Mouse (Mus musculus): ENCODE measurements around the gene Tubg2.
"Not testable (repeated sequence)": the region's sequence is repeated elsewhere in the genome, so short reads cannot be mapped to it uniquely, and the experiment has no call there.

The Tubg2 gene

DNA sequence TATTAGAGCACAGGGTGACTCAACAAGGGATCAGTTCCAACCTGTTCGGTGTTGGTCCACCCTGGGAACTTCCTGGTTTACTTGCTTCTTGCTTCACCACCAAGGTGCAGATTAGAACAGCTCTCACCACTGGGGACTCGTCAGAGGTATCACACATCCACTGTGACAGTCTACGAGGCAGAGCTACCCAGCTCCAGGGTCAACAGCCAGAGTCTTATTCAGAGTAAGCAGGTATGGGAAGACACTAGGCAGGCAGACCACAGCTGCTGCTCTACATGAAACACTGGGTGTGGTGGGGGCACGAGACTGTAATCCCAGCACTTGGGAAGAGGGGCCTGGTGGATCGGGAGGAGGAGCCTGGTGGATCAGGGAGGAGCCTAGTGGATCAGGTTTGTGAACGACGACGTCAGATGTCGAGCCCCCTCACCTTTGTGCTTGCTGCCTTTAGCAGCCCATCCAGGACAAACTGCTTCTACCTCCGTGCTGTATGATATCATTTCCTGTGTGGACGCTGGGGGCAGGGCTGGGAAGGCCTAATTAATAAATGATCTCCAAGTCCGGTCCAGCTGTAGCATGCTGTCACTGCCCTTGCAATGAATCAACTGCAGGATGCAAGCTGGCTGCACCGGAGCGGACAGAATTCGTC, 17.0 kb upstream of the Tubg2 start:
- intact Hi-C loops (cut with DNase I): loop anchor here (5.0 kb wide), 1 partner anchor 34 kb away; the partner anchor contains the start of genes Cntnap1 and Plekhh3

DNA sequence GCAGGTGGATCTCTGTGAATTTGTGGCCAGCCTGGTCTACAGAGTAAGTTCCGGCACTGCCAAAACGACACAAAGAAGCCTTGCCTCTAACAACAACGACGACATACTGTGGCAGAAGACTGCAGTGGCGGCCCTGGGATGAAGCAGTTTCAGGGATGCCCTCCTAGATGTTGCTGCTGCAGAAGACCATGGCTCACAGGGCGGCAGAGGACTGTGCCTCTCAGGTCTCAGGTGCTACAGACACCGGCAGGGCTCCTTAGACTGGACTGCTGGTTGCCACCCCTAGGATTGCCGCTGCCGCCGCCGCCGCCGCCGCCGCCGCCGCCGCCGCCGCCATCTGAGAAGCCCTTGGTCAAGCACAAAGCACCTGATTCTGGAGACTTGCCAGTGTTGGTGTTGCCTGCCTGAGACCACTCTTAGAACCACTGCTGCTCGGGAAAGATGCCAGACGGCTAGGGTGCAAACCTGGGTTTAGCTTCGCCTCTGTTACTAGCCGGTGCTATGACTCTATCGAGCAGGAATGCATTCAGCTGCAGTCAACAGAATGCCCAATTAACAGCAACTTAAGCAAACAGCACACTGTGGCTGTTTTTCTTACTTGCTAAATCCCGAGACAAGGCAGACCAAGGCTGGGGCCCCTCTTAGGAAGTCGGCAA, 15.4 kb upstream of the Tubg2 start:
- intact Hi-C loops (cut with DNase I): no loop called here

GRCm38 (mm10) chr11:101141088-101141487, 14.6 kb upstream of the Tubg2 start:
- intact Hi-C loops (cut with DNase I): no loop called here

DNA sequence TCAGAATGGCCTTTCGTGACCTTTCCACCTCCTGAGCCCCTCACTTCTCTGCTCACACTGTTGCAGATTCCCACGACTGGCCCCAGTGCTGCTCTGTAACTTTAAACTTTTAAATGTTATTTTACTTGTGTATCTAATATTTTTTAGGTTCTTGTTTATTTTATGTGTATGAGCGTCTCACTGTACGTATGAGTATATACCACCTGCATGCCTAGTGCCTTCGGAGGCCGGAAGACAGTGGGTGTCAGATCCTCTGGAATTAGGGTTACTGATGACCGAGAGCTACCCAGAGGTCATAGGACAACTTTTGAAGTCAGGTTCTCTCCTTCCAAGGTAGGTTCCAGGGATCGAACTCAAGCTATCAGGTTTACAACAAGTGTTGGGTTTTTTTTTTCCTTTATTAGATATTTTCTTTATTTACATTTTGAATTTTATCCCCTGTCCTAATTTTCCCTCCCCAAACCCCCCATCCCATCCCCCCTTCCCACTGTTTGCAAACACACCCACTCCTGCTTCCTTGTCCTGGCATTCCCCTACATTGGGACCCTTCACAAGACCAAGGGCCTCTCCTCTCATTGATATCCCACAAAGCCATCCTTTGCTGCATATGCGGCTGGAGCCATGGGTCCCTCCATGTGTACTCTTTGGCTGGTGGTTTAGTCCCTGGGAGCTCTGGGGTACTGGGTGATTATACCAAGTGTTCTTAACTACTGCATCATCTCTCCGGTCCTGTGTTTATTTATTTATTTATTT, 13.3 kb upstream of the Tubg2 start:
- intact Hi-C loops (cut with DNase I): no loop called here

DNA sequence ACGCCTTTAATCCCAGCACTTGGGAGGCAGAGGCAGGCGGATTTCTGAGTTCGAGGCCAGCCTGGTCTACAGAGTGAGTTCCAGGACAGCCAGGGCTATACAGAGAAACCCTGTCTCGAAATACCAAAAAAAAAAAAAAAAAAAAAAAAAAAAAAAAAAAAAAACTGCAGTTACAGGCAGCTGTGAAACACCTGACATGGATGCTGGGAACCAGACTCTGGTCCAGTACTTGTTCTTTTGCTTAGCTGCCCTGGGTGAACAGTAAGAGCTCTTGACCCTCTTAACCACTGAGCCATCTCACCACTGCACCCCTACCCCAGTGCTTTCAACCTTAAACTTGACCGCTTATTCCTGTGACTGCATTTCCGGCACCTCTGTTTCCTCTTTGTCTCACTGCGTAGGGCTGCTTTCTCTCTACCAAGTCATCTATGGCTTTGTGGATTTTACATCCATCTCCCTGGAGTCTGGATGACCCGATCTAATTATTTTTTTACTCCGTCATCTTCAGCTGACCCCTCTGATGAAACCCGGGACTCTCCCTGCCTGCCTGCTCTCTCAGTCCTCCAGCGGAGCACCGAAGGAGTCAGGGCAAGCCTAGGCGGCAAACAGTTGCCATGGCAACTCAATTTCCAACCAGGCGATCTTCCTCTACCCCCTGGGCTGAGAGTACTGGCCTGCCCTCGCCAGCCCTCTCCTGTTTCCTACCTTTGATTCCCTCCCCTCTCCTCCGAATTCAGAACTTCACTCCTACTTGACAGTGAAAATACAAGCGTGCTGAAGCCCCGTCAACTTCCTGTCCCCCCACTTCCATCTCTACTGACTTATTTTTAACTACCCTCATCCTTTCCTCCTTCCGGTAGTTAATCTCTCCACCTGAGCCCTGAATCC, 12.1 kb upstream of the Tubg2 start:
- intact Hi-C loops (cut with DNase I): no loop called here

DNA sequence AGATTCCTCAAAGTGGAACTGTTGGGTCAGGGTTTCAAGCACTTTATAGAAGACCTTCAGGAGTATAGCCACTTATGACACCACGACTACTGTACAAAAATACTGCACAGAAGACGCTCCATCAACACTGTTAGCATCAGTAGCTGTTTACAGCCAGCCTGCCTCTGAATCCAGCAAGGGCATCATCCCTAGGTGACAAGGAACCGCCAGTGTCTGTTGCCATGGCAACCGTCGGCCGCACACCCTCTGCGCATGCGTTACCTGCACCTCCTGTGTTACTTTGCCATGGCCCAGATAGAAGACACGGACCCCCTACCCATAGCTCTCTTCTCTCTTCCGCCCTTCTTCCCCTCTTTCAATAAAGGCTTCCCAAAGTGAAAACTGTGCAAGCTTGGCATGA, 9.3 kb upstream of the Tubg2 start:
- intact Hi-C loops (cut with DNase I): no loop called here

DNA sequence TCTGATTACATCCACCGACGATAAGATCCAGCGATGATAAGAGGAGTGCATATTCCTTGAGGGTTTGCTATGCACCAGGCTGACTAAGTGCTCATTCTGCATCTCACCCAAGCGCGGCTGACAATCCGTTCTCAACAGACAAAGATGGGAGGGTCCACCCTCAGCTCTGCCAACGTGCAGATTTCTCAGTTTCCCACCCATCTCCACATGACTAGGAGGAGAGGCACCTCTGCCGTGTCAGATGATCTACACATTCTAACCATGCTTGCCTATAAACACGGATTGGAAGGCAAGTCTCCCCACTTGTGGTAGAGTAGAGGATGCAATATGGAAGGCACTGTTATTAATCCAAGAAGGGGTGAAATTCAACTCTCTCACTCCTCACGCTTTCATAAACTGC, 7.0 kb upstream of the Tubg2 start:
- intact Hi-C loops (cut with DNase I): no loop called here

GRCm38 (mm10) chr11:101149178-101150105, 6.3 kb upstream of the Tubg2 start:
- intact Hi-C loops (cut with DNase I): no loop called here

GRCm38 (mm10) chr11:101151063-101151462, 4.6 kb upstream of the Tubg2 start:
- intact Hi-C loops (cut with DNase I): no loop called here

DNA sequence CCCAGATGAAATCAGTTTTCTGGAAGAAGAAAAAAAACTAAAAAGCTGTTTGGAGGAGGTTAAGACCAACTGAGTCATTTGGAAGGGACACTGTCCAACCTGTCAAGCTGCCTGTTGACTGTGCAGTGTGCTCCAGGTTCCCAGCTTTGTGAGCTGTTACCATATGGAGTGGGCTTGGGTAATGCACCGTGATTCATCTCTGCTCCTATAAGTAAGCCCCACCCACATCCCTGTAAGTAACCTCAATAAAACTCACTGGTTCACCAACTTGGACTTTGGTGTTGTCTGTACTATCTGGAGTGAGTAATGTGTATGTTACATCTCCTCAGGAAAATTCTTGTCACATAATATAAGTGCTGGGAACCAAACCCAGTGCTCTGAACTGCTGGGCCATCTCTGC, 2.9 kb upstream of the Tubg2 start:
- intact Hi-C loops (cut with DNase I): no loop called here

DNA sequence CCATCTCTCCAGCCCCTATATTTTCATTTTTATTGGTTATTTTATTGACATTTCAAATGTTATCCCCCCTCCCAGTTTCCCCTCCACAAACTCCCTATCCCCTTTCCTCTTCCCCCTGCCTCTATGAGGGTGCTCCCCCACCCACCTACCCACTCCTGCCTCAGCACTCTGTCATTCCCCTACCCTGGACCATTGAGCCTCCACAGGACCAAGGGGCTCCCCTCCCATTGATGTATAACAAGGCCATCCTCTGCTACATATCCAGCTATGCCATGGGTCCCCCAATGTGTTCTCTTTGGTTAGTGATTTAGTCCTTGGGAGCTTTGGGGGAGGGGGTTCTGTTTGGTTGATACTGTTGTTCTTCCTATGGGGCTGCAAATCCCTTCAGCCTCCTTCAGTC, 1.1 kb upstream of the Tubg2 start:
- intact Hi-C loops (cut with DNase I): no loop called here

GRCm38 (mm10) chr11:101155151-101155550, 556 bp upstream of the Tubg2 start:
- intact Hi-C loops (cut with DNase I): no loop called here

- intact Hi-C loops (cut with DNase I): not testable (repeated sequence)
Measured at GRCm38 (mm10) chr11:101160151-101160550, 4.4 kb downstream of the Tubg2 start.

GRCm38 (mm10) chr11:101160981-101161505, 5.3 kb downstream of the Tubg2 start:
- intact Hi-C loops (cut with DNase I): not testable (repeated sequence)

DNA sequence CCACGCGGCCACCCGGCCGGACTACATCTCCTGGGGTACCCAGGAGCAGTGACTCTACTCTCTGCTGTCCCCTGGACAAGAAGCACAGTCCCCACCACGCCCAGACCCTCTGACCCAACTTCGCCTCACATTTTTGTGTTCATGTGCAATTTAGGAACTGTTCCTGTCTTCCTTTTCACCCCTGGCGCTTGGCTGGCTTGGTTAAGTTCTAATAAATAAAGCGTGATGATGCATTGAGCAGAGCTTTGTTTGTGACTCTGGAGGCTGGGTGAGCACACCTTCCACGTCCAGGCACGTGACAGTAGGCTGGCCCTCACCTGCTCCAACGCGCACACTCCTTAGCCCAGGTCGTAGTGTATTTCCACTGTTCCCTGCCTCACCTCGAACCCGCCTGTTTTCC, 5.8 kb downstream of the Tubg2 start:
- intact Hi-C loops (cut with DNase I): no loop called here

DNA sequence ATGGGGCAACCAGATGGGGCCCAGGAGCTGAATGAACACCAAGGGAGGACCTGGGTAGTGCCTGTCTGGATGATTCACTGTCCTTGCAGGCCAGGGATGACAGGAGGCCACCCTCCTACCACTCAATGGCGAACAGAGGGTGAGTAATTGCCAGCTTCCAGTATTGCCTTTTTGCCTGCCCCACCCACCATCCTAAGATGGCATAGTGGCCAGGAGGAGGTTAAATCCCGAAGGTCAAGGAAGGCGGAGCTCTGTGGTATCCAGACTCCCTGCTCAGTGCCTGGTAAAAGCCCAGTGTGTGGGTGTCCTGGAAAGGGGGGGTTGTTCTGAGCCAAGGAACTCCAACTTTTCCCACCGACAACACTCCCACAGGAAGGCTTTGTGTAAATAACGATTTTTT, 6.6 kb downstream of the Tubg2 start:
- intact Hi-C loops (cut with DNase I): no loop called here

GRCm38 (mm10) chr11:101162772-101163171, 7.1 kb downstream of the Tubg2 start:
- intact Hi-C loops (cut with DNase I): no loop called here

GRCm38 (mm10) chr11:101163476-101164350, 8.0 kb downstream of the Tubg2 start:
- intact Hi-C loops (cut with DNase I): no loop called here

DNA sequence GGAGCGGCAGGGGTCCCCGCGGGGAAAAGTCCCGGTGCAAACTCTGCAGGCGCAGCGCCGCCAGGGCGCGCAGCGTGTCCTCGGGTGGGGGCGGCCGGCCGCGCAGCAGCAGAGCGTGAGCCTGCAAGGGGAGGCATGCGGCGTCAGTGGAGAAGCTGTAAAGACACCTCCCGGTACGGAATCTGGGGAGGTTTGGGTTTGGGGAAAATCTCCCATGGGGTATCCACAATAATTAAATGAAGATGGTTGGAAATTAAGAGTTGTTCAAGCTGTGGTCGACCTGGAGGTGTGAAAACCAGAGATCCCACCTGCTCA, 8.6 kb downstream of the Tubg2 start:
- intact Hi-C loops (cut with DNase I): no loop called here

All from adrenal gland (tissue).